Mouse (Mus musculus) ES-Bruce4 (cell line): ENCODE measurements around the gene Pramel6.

Source experiments
- CTCF ChIP-seq: IDR thresholded peaks from one replicate; pipeline ENCODE4 v1.8.1; 2011; ENCODE audit warnings: low read depth, low read length
- EP300 ChIP-seq: IDR thresholded peaks from 2 replicates; pipeline ENCODE4 v1.6.1; 2011; ENCODE audit warnings: low read depth, low read length; ENCODE audit not compliant: insufficient read depth

GRCm38 (mm10) chr2:87515046-87515445, 8.7 kb downstream of the Pramel6 start:
- TF ChIP-seq CTCF (no peak), EP300 (no peak)
